Mouse (Mus musculus) liver, adult 2 months (tissue): ENCODE data around the gene Hus1. TPM values are rescaled to one million over a fixed set of nuclear protein-coding genes. Genes with fewer than 3 reads are reported as not detected.

Experiments used
- DNase-seq: peaks from one replicate; pipeline ENCODE4 v3.0.0-alpha.2; 2011; ENCODE audit warnings: low read depth, low spot score; ENCODE audit errors: extremely low read depth
- H3K27ac ChIP-seq: fragments of 200-500 bp; replicated peaks from 2 replicates; pipeline ENCODE4 v1.5.1; 2012; ENCODE audit warnings: low read depth, mild to moderate bottlenecking, control low read depth, inconsistent platforms, low read length; ENCODE audit not compliant: insufficient read depth
- H3K27me3 ChIP-seq: fragments of 200-500 bp; 2 replicates; pipeline ENCODE4 v1.6.1; 2012; ENCODE audit warnings: mild to moderate bottlenecking, moderate library complexity, low read length, inconsistent platforms; ENCODE audit not compliant: control insufficient read depth, insufficient read depth
- H3K36me3 ChIP-seq: fragments of 200-500 bp; 2 replicates; pipeline ENCODE4 v1.6.1; 2012; ENCODE audit warnings: low read length, inconsistent platforms; ENCODE audit not compliant: control insufficient read depth, insufficient read depth
- H3K4me1 ChIP-seq: fragments of 200-500 bp; 2 replicates; pipeline ENCODE4 v1.6.1; 2011; ENCODE audit warnings: low read length; ENCODE audit not compliant: control insufficient read depth, insufficient read depth
- H3K4me3 ChIP-seq: fragments of 200-500 bp; 2 replicates; pipeline ENCODE4 v1.5.1; 2011; ENCODE audit warnings: low read depth, mild to moderate bottlenecking, control low read depth, low read length, moderate library complexity; ENCODE audit not compliant: insufficient read depth
- H3K79me2 ChIP-seq: fragments of 200-500 bp; 2 replicates; pipeline ENCODE4 v1.6.1; 2012; ENCODE audit warnings: inconsistent platforms, mild to moderate bottlenecking, low read length, moderate library complexity; ENCODE audit not compliant: control insufficient read depth, insufficient read depth
- H3K9ac ChIP-seq: fragments of 200-500 bp; 2 replicates; pipeline ENCODE4 v1.6.1; 2012; ENCODE audit warnings: low read depth, mild to moderate bottlenecking, control low read depth, inconsistent platforms, low read length
- CTCF ChIP-seq: fragments of 200-500 bp; IDR thresholded peaks from 2 replicates; pipeline ENCODE4 v1.5.1; 2011; ENCODE audit warnings: low read depth, low read length, control low read depth
- POLR2A ChIP-seq: fragments of 200-500 bp; IDR thresholded peaks from 2 replicates; pipeline ENCODE4 v1.6.1; 2011; ENCODE audit warnings: low read length, control low read depth; ENCODE audit not compliant: insufficient read depth; ENCODE audit errors: extremely low read depth
- WGBS: fragments of 180-500 bp; shearing (Covaris S2); methylation state at CpG from one replicate; pipeline ENCODE4 v1.1.7; 2018; 5-methylcytosine and 5-hydroxymethylcytosine counted together
- polyA plus RNA-seq: library from polyadenylated mRNA; depleted of rRNA; stranded (reverse); fragments of >200 nt; gene quantifications from 2 replicates; pipeline ENCODE4 v1.2.3, GENCODE M21; 2012; rRNA removed
- total RNA-seq: library from RNA; depleted of rRNA; stranded (reverse); fragments of >200 nt; gene quantifications from 2 replicates; pipeline ENCODE4 v1.2.3, GENCODE M21; 2014; rRNA removed

Gene Hus1
- total and polyA plus RNA-seq, 2 experiments, result 3.3 to 4.1 TPM

DNA sequence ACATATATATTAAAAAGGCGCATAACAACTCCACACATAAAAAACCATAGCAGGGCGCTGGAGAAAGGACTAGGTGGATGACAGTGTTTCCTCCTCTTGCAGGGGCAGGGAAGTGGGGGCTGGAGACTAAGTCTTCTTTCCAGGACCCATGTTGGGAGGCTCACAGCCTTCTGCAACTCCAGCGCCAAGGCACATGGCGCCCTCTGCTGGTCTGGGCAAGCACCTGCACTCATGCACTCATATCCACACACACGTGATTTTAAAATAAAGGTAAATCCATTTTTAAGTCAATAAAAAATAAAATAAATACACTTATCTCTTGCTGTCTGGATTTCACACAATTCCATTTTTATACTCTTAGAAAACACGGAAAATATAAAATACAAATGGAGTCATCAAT lies 54.0 kb downstream of the Hus1 start:
- no peak for DNase-seq
- TF ChIP-seq CTCF (peak; percentile 84), POLR2A (no peak)
- Histone ChIP-seq H3K9ac (no peak overlapping the region), H3K27me3 (no peaks in the 10 kb centered on the region), H3K4me3 (no peak overlapping the region), H3K36me3 (no peaks in the 10 kb centered on the region), H3K4me1 (no peaks in the 10 kb centered on the region), H3K79me2 (no peaks in the 10 kb centered on the region), H3K27ac (no peak overlapping the region)
- 73% methylated on average over 6 of the region's 6 CpGs for WGBS

- 3% methylated on average over 1 of the region's 1 CpGs for WGBS
- no peak for TF ChIP-seq POLR2A
- TF ChIP-seq CTCF, result peak; percentile 61
- H3K27ac ChIP-seq, result no peak overlapping the region
- H3K4me3 ChIP-seq, result no peak overlapping the region
- no peaks in the 10 kb centered on the region for H3K79me2 ChIP-seq
- no peak overlapping the region for H3K9ac ChIP-seq
- H3K36me3 ChIP-seq, result no peaks in the 10 kb centered on the region
- H3K4me1 ChIP-seq, result no peaks in the 10 kb centered on the region
- no peaks in the 10 kb centered on the region for H3K27me3 ChIP-seq
- DNase-seq, result no peak
These were observed 55.3 kb downstream of the Hus1 start for GRCm38 (mm10) chr11:8955678-8956077.

DNA sequence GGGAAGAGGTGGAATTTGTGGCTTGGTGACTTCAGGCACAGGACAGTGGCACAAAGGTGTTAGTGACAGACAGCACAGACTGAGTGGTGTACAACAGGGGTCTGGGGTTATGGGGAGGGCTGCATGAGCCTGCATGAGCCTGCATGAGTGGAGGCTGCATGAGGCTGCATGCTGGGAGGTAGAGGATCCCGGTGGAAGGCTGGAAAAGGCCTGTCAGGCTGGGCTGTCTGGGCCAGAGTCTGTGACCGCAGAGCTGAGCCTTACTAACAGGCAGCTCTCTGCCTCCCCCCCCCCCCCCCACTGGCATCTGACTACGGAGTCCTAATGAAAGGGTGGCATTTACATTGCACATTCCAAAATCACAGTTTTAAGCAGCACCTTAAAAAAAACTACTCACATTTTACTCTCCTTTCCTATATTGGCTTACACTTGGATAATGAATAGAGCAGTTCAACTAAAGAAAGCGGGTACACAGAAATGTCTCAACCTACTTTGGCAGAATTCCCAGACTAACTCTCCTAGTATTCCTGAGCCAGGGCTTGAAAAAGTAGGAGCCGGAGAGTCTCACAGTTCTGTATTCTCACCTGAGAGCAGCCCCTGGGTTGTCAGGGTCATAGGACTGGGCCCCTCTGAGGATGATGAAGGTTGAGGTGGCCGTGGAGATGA lies 61.1 kb downstream of the Hus1 start:
- WGBS, result 59% methylated on average over 6 of the region's 6 CpGs
- Histone ChIP-seq H3K79me2 (no peaks in the 10 kb centered on the region), H3K27me3 (no peaks in the 10 kb centered on the region), H3K4me1 (no peaks in the 10 kb centered on the region), H3K4me3 (no peak overlapping the region), H3K36me3 (no peaks in the 10 kb centered on the region), H3K9ac (no peak overlapping the region), H3K27ac (no peak overlapping the region)
- DNase-seq, result peak; percentile 26
- TF ChIP-seq POLR2A (no peak), CTCF (no peak)

GRCm38 (mm10) chr11:8948871-8949270 lies 62.1 kb downstream of the Hus1 start:
- H3K4me1 ChIP-seq, result no peaks in the 10 kb centered on the region
- no peak overlapping the region for H3K4me3 ChIP-seq
- H3K36me3 ChIP-seq, result no peaks in the 10 kb centered on the region
- H3K27ac ChIP-seq, result no peak overlapping the region
- WGBS, result 77% methylated on average over 3 of the region's 3 CpGs
- TF ChIP-seq CTCF (no peak), POLR2A (no peak)
- H3K27me3 ChIP-seq, result no peaks in the 10 kb centered on the region
- H3K9ac ChIP-seq, result no peak overlapping the region
- H3K79me2 ChIP-seq, result no peaks in the 10 kb centered on the region
- no peak for DNase-seq

- TF ChIP-seq POLR2A (no peak), CTCF (no peak)
- H3K27ac ChIP-seq, result no peak overlapping the region
- H3K36me3 ChIP-seq, result no peaks in the 10 kb centered on the region
- DNase-seq, result no peak
- no peak overlapping the region for H3K9ac ChIP-seq
- H3K4me3 ChIP-seq, result no peak overlapping the region
- no peaks in the 10 kb centered on the region for H3K4me1 ChIP-seq
- H3K27me3 ChIP-seq, result no peaks in the 10 kb centered on the region
- H3K79me2 ChIP-seq, result no peaks in the 10 kb centered on the region
- WGBS, result 66% methylated on average over 4 of the region's 4 CpGs
These were observed 66.9 kb downstream of the Hus1 start for GRCm38 (mm10) chr11:8944114-8944513.

Other genes with a start within 250 kb of the Hus1 start
- under 0.01 TPM in 1 of 2 replicates, not detected in the other for gene Pkd1l1, start 37.9 kb downstream of the Hus1 start, total RNA-seq
- 0.04 TPM in 1 of 2 replicates, not detected in the other for gene Pkd1l1, start 37.9 kb downstream of the Hus1 start, polyA plus RNA-seq
- 1.1 and 1.8 TPM in 2 replicates for gene Gm11992, start 37.4 kb upstream of the Hus1 start, total RNA-seq
- 1.3 and 1.4 TPM in 2 replicates for gene Gm11992, start 37.4 kb upstream of the Hus1 start, polyA plus RNA-seq
- 0.67 and 1.8 TPM in 2 replicates for gene Sun3, start 37.8 kb upstream of the Hus1 start, total RNA-seq
- 0.11 and 0.17 TPM in 2 replicates for gene Sun3, start 37.8 kb upstream of the Hus1 start, polyA plus RNA-seq
- 5.1 and 5.6 TPM in 2 replicates for gene Upp1, start 106.9 kb upstream of the Hus1 start, total RNA-seq
- 2.1 and 3.2 TPM in 2 replicates for gene Upp1, start 106.9 kb upstream of the Hus1 start, polyA plus RNA-seq
- gene Abca13, start 180.8 kb upstream of the Hus1 start, total RNA-seq, result under 0.01 TPM in 1 of 2 replicates, not detected in the other
- gene Abca13, start 180.8 kb upstream of the Hus1 start, polyA plus RNA-seq, result not detected in 2 replicates